Mouse (Mus musculus) intestine, embryonic 15.5 days (tissue): ENCODE results near the gene Fkrp. TPM values are rescaled to one million over a fixed set of nuclear protein-coding genes. Genes with fewer than 3 reads are reported as not detected.

ENCODE experiments used
- ATAC-seq: fragments of 200-750 bp; cut with Nextera tagmentation; 2 replicates; pipeline ENCODE4 v1.8.0; 2017; ENCODE audit warnings: moderate TSS enrichment, moderate library complexity
- H3K27ac ChIP-seq: fragments of 300-500 bp; sonication (generic); 2 replicates; pipeline ENCODE4 v1.5.1; 2015; ENCODE audit warnings: mild to moderate bottlenecking, inconsistent platforms
- H3K27me3 ChIP-seq: fragments of 300-500 bp; sonication (generic); replicated peaks from 2 replicates; pipeline ENCODE4 v1.6.1; 2015; ENCODE audit warnings: inconsistent platforms
- H3K36me3 ChIP-seq: fragments of 300-500 bp; sonication (generic); 2 replicates; pipeline ENCODE4 v1.6.1; 2015; ENCODE audit warnings: inconsistent platforms
- H3K4me1 ChIP-seq: fragments of 300-500 bp; sonication (generic); replicated peaks from 2 replicates; pipeline ENCODE4 v1.6.1; 2015; ENCODE audit warnings: inconsistent platforms
- H3K4me2 ChIP-seq: fragments of 300-500 bp; sonication (generic); replicated peaks from 2 replicates; pipeline ENCODE4 v1.6.1; 2015; ENCODE audit warnings: mild to moderate bottlenecking, inconsistent platforms
- H3K4me3 ChIP-seq: fragments of 300-500 bp; sonication (generic); replicated peaks from 2 replicates; pipeline ENCODE4 v1.5.1; 2015; ENCODE audit warnings: inconsistent platforms
- H3K9ac ChIP-seq: fragments of 300-500 bp; sonication (generic); 2 replicates; pipeline ENCODE4 v1.6.1; 2015; ENCODE audit warnings: inconsistent platforms
- H3K9me3 ChIP-seq: fragments of 300-500 bp; sonication (generic); 2 replicates; pipeline ENCODE4 v1.6.1; 2016; ENCODE audit warnings: inconsistent platforms
- WGBS: fragments of 180-500 bp; shearing (Covaris S2); methylation state at CpG from one replicate; pipeline ENCODE4 v1.1.7; 2015; 5-methylcytosine and 5-hydroxymethylcytosine counted together
- polyA plus RNA-seq: library from polyadenylated mRNA; unstranded; fragments of >200 nt; fragmentation: Nextera tagmentation; extraction: Ambion mirVana; gene quantifications from 2 replicates; pipeline ENCODE4 v1.2.1, GENCODE M21; 2015

The Fkrp gene
- polyA plus RNA-seq, 1 experiment from 2014 or later, result 25.6 TPM

DNA sequence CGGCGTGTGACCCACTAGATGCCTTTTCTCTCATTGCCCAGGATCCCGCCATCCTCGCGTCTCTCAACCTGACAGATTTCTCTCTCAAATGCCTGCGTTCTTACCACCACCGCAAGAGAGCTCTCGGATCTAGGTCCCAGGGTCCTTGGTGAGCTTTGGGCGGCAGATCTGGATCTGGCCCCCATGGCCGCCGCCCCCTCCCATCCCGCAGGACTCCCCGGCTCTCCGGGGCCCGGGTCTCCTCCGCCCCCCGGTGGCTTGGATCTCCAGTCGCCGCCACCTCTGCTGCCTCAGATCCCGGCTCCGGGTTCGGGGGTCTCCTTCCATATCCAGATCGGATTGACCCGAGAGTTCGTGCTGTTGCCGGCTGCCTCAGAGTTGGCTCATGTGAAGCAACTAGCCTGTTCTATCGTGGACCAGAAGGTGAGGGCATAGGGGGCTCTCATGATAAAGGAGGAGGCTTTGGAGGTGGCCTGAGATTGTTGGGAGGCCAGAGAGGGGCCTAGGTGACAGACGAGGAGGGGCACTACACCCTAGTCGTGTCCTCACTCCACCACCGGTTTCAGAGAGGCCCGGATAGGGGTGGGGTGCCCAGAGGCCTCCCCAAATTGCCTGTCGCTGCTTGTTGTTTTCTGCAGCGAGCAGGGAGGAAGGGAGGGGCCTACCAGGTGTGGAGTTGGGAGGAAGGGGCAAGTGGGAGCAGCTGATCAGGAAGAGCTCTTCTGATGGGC is 27.1 kb upstream of the Fkrp start:
- 3% methylated on average over 33 of the region's 33 CpGs for whole genome bisulfite sequencing
- no peaks in the 10 kb centered on the region for H3K9me3 ChIP-seq
- ATAC-seq, result 0 out of 2 replicates have a peak, but pooled peaks have one; percentile 8

DNA sequence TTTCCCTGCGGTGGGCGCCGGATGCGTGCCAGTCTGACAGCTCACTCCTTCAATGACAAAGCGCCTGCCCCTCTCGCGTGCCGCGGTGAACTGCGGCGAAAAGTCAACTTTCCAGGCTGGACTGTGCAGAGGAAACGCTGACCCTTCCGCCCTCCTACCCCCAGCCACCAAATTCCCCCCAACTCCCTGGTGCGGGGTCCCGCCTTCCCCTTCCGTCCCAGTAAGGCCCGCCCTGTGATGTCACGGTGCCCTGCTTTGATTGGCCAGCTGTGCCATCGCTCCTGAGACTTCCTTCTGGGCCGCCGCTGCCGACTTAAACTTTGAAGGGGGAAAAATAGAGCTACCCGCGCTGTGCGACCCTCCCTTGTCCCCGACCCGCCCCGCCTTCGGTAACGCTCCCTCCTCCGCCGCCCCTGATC is 26.1 kb upstream of the Fkrp start, which contains the start of gene Prkd2:
TSS of gene Prkd2 (plus strand) at position 258 of the 419 bp plus-strand sequence.
- under 1% methylated on average over 29 of the region's 32 CpGs for WGBS

More for the DNA sequence above, 27.1 kb upstream of the Fkrp start:
- Histone ChIP-seq H3K4me1 (peaks cover 29% of the 10 kb centered on the region), H3K4me2 (peak overlapping the region; percentile 99), H3K27me3 (no peaks in the 10 kb centered on the region), H3K9ac (peak overlapping the region; percentile 71), H3K4me3 (peak overlapping the region; percentile 55), H3K36me3 (peaks cover 19% of the 10 kb centered on the region), H3K27ac (peak overlapping the region; percentile 78)

DNA sequence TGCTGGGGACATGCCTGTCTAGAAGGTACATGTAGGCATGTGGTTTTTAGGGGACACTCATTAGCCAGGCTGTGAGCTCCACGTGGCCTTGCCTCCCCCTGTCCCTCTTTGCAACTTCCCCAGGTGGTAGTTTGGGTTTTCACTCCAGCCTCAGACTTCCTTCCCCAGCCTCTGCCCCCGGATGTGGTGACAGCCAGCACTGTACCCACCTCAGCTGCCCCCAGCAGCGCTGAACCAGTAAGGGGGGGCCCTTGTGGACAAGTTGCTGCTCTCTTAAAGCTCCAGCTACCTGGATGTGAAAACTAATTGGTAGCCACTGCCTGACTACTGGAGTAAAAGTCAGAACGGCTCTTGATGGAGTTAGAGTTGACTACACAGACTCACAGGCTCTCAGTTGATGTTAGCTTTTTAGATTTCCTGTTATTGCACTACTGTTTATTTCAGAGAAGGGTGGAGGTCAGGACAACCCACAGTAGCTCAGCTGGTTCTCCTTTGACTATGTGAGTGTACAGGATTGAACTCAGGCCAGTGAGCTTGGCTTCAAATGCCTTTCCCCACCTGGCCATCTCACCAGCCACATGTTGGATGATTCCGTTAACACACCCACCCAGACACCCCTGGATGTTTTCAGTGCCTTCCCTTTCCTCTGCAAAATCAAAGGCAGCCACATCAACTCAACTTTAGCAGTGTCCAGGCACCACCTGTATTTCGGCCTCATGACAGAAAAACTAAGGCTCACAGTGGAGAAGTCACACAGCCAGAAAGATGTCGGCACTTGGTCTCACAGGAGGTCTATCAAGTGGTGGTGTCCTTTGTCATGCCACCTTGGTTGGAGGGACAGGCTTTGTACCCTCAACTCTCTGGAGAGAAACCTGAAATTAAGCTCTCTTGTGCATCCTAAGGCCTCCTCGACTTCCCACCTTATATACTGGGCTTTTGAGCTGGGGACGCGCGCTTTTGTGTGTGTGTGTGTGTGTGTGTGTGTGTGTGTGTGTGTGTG is 25.3 kb upstream of the Fkrp start:
- ATAC-seq, result peak; percentile 7
- peak overlapping the region; percentile 55 for H3K4me3 ChIP-seq

More for the DNA sequence above, 26.1 kb upstream of the Fkrp start, which contains the start of gene Prkd2:
- Histone ChIP-seq H3K36me3 (peaks cover 28% of the 10 kb centered on the region), H3K4me2 (peak within 1 kb of the TSS; percentile 99), H3K4me1 (peaks cover 29% of the 10 kb centered on the region), H3K9me3 (no peaks in the 10 kb centered on the region), H3K9ac (peak within 1 kb of the TSS; percentile 71), H3K4me3 (peak within 1 kb of the TSS; percentile 55), H3K27ac (peak within 1 kb of the TSS; percentile 78), H3K27me3 (no peaks in the 10 kb centered on the region)
- ATAC-seq, result peak; percentile 89

DNA sequence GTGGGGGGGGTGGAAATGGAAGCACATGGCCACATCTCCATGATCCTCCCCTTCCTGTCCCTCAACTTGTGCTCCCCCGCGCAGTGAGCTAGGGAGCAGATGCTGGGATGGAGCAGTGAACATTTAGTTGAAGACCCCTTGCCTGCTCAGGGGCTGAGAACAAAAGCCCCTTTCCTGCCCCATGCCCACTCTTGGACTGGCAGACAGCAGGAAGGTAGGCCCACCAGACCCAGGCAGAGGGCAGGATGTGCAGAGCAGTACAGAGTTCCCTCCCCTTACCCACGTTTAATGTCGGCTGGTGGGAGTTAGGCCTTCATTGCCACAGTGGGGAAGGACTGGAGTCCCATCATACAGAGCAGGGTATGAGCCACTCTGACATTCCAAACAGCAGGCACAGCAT is 24.5 kb upstream of the Fkrp start:
- peaks cover 35% of the 10 kb centered on the region for H3K36me3 ChIP-seq
- H3K4me2 ChIP-seq, result 0 out of 2 replicates have a peak overlapping the region, but pooled peaks have one; percentile 11
- no peak overlapping the region for H3K4me3 ChIP-seq
- no peaks in the 10 kb centered on the region for H3K9me3 ChIP-seq
- no peak overlapping the region for H3K9ac ChIP-seq
- no peak for ATAC-seq
- H3K27ac ChIP-seq, result peak overlapping the region; percentile 73
- no peaks in the 10 kb centered on the region for H3K27me3 ChIP-seq
- WGBS, result 82% methylated on average over 4 of the region's 4 CpGs
- peaks cover 29% of the 10 kb centered on the region for H3K4me1 ChIP-seq

More for the DNA sequence above, 25.3 kb upstream of the Fkrp start:
- peaks cover 29% of the 10 kb centered on the region for H3K4me1 ChIP-seq
- H3K27me3 ChIP-seq, result no peaks in the 10 kb centered on the region
- H3K27ac ChIP-seq, result peak overlapping the region; percentile 73
- H3K9me3 ChIP-seq, result no peaks in the 10 kb centered on the region
- H3K9ac ChIP-seq, result no peak overlapping the region
- H3K36me3 ChIP-seq, result peaks cover 35% of the 10 kb centered on the region
- WGBS, result 41% methylated on average over 11 of the region's 11 CpGs
- H3K4me2 ChIP-seq, result peak overlapping the region; percentile 99

DNA sequence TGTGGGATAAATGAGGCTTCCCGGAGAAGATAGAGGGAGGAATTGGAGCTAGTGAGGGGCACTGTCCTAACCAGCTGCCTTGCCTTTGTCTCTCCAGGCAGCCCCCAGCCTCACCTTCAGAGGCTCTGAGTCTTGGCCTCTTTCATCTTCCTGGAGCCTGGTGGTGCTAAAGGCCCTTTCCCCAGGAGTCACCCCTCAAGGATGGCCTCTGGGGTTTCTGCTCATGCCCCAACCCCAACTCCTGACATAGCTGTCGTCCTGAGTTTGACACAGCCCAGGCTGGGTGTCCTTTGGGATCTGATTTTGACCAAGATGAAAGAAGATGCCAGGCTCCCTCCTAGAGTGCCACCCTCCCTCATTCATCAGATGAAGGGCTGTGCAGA is 23.6 kb upstream of the Fkrp start:
- H3K9ac ChIP-seq, result no peak overlapping the region
- WGBS, result 89% methylated on average over 2 of the region's 2 CpGs
- peaks cover 35% of the 10 kb centered on the region for H3K36me3 ChIP-seq
- no peak overlapping the region for H3K27ac ChIP-seq
- peaks cover 24% of the 10 kb centered on the region for H3K4me1 ChIP-seq
- H3K4me2 ChIP-seq, result no peak overlapping the region
- H3K9me3 ChIP-seq, result no peaks in the 10 kb centered on the region
- no peak for ATAC-seq
- no peak overlapping the region for H3K4me3 ChIP-seq
- H3K27me3 ChIP-seq, result no peaks in the 10 kb centered on the region

DNA sequence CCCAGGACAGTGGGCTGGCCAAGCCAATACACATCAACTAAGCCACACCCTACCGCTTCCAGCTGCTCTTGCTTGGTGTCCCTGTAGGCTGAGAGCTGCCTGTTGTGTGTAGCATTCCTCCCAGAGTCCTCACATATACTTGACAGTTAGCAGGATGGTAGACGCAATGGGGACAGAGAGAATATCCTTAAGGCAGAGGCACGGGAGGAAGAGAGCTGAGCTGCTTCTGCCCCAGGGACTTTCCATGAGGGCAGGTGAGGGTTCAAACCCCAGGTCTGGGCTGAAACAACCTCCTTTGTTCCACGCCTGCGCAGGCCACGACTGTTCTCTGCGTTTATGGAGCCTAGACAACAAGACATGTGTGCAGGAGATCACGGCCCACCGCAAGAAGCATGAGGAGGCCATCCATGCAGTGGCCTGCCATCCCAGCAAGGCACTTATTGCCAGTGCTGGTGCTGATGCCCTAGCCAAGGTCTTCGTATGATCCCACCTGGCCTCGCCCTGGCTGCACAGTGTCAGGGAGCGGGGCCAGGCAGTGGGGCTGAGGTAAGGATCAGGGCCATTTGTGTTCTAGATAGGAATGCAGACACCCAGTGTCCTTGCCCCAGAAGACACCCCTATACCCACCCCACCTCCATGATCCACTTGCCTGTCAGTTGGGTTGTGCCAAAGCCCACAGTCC is 23.0 kb upstream of the Fkrp start:
- Histone ChIP-seq H3K4me2 (no peak overlapping the region), H3K36me3 (peaks cover 41% of the 10 kb centered on the region), H3K9ac (no peak overlapping the region), H3K27me3 (no peaks in the 10 kb centered on the region), H3K27ac (no peak overlapping the region), H3K4me1 (peaks cover 21% of the 10 kb centered on the region), H3K4me3 (no peak overlapping the region), H3K9me3 (no peaks in the 10 kb centered on the region)
- no peak for ATAC-seq
- WGBS, result 92% methylated on average over 12 of the region's 12 CpGs

DNA sequence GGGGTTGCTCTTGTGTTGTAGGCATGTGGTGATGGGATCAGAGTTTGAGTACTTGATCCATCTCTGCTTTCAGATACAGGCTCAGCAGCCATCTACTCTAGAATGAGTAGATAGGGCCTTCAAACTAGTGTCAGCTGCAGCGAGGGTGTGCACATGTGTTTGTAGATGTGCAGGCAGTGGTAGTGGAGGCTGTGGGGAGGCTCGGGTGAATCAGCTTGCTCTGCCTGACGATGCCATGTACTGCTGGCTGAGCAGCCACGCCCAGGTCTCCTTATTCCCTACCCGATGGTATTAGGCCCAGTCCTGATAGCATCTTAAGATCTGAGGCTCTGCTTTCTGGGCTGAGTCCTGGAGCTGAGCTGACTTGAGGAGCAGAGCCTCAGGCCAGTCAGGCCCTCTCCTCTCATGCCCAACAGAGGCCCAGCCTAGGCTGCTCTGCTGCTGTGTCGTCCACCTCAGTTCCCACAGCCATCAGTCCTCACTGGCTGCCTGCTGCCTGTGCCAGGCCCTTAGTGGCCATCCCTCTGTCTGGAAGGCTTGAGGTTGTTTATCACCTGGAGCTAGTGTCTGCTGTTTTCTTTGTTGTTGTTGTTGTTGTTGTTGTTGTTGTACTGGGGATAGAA is 22.4 kb upstream of the Fkrp start:
- Histone ChIP-seq H3K9ac (no peak overlapping the region), H3K27me3 (no peaks in the 10 kb centered on the region), H3K4me3 (no peak overlapping the region), H3K36me3 (peaks cover 46% of the 10 kb centered on the region), H3K9me3 (no peaks in the 10 kb centered on the region), H3K4me2 (no peak overlapping the region), H3K4me1 (peaks cover 15% of the 10 kb centered on the region), H3K27ac (no peak overlapping the region)
- ATAC-seq, result no peak
- 79% methylated on average over 6 of the region's 6 CpGs for WGBS

DNA sequence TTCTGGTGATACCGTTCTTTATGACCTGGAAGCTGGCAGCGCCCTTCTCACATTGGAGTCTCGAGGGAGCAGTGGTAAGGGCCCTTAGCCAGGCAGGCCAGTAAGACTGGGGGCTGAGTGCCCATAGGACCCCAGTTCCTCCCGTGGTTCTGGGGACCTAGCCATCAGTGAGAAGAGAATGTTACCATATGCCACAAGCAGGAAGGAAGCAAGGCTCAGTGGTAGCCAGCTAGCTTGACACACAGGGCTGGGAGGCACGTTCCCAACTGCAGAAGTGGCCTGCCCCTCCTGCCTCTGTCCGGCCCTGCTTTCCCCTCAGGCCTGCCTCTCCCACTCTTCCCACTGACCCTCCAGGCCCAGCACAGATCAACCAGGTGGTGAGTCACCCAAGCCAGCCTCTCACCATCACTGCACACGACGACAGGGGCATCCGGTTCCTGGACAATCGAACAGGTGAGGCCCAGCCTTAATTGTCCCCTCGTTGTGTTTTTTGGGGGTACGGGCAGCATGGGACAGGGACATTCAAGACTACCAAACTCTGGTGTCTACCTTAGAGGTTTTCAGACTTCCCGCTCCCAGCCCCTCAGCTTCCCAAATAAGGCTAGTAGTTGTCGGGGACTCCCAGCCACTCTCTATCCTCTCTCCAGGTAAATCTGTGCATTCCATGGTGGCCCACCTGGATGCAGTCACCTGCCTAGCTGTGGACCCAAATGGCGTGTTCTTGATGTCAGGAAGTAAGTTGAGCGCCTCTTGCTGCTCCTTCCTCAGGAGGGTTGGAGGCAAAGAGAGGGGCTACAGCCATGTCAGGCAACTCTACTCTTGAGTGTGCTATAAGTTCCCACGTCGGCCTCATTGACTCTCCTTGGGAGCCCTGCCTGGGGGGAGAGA is 21.6 kb upstream of the Fkrp start:
- no peak overlapping the region for H3K27ac ChIP-seq
- H3K4me2 ChIP-seq, result no peak overlapping the region
- no peak overlapping the region for H3K4me3 ChIP-seq
- H3K27me3 ChIP-seq, result no peaks in the 10 kb centered on the region
- H3K36me3 ChIP-seq, result peaks cover 51% of the 10 kb centered on the region
- no peaks in the 10 kb centered on the region for H3K9me3 ChIP-seq
- 92% methylated on average over 18 of the region's 18 CpGs for WGBS
- no peak overlapping the region for H3K9ac ChIP-seq
- peaks cover 10% of the 10 kb centered on the region; the same call in 1 of the 2 replicates for H3K4me1 ChIP-seq
- ATAC-seq, result no peak

DNA sequence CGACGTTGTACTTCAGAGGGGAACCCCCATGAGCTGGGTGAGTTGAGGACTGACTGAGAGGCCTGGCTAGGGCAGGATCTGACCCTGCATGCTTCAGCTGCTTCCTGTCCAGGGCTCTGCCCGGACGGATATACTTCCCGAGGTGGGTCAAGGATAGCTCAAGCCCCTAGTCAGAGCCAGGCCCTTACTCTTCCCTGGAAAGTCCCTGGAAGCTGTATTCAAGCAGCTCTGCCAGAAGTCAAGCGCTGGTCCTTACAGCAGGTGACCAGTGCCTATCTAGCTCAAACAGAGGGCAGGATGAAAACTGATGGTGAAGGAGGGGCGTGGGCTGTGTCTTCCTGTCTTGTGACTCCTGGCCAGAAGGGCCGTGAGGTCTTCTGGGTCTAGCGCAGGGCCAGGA is 13.9 kb upstream of the Fkrp start:
- H3K4me3 ChIP-seq, result no peak overlapping the region
- WGBS, result 80% methylated on average over 9 of the region's 9 CpGs
- H3K27ac ChIP-seq, result no peak overlapping the region
- H3K4me2 ChIP-seq, result no peak overlapping the region
- ATAC-seq, result no peak
- H3K27me3 ChIP-seq, result no peaks in the 10 kb centered on the region
- H3K4me1 ChIP-seq, result no peaks in the 10 kb centered on the region
- H3K9me3 ChIP-seq, result no peaks in the 10 kb centered on the region
- H3K9ac ChIP-seq, result no peak overlapping the region
- peaks cover 75% of the 10 kb centered on the region for H3K36me3 ChIP-seq

DNA sequence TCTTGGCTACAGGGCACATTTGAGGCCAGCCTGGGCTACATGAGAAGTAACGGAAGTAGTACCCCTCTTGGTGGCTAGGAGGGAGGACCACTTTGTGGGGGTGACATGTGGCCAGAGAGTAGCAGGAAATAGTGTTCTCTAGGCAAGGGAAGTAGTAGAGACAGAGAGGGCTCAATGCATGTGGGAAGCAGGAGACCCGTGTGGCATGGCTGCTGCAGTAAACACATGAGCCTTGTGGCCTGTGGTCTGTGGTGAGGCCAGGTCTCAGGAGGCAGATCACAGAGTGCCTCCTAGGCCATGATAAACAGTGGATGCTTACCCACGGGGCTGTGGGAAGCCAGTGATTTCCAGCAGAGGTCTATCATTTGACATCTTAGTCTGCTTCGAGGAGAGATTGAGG is 10.7 kb upstream of the Fkrp start:
- Histone ChIP-seq H3K4me3 (no peak overlapping the region), H3K4me2 (no peak overlapping the region), H3K27me3 (no peaks in the 10 kb centered on the region), H3K27ac (no peak overlapping the region), H3K36me3 (peaks cover 69% of the 10 kb centered on the region), H3K4me1 (0 out of 2 replicates have a peak, but pooled peaks cover 3% of the 10 kb centered on the region), H3K9ac (no peak overlapping the region), H3K9me3 (no peaks in the 10 kb centered on the region)
- no peak for ATAC-seq
- WGBS, result 73% methylated on average over 4 of the region's 4 CpGs

DNA sequence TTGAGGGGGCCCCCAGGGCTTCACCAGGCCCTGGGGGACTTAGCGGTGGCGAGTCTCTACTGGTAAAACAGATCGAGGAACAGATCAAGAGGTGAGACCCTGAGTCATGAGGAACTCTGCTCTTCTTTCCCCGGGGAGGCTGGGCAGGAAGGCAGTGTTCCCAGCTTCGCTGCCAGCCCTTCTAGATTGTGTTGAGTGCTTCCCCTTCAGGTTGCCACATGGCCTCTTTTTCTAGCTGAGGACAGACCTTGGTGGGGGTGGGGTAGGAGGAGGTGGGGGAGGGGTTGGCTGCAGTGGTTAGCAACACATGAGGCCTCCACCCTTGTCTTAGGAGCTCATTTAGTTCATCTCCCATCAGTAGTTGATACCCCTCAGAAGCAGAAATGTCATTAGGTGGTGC is 10.0 kb upstream of the Fkrp start:
- 78% methylated on average over 5 of the region's 5 CpGs for WGBS
- ATAC-seq, result no peak
- Histone ChIP-seq H3K4me2 (no peak overlapping the region), H3K9ac (no peak overlapping the region), H3K9me3 (no peaks in the 10 kb centered on the region), H3K27ac (no peak overlapping the region), H3K4me3 (no peak overlapping the region), H3K27me3 (no peaks in the 10 kb centered on the region), H3K4me1 (peaks cover 3% of the 10 kb centered on the region; the same call in 1 of the 2 replicates), H3K36me3 (peaks cover 62% of the 10 kb centered on the region)
